Mouse (Mus musculus): ENCODE data around the gene Poln.

Gene Poln

GRCm38 (mm10) chr5:33983309-33984121, 185.7 kb downstream of the Poln start, which contains the start of gene Gm1673:
TSS of gene Gm1673 (plus strand) at chr5:33983433.
- DNase-seq (ENCODE audit: low read depth), result peak; percentile 37

- no peak for DNase-seq (ENCODE audit: low read depth)
These were observed 186.5 kb downstream of the Poln start for GRCm38 (mm10) chr5:33982731-33983259.

- no peak for DNase-seq (ENCODE audit: low read depth)
These were observed 193.0 kb downstream of the Poln start for GRCm38 (mm10) chr5:33976267-33976666.

- no peak for DNase-seq (ENCODE audit: low read depth)
These were observed 194.5 kb downstream of the Poln start for GRCm38 (mm10) chr5:33974736-33975135.

- DNase-seq (ENCODE audit: low read depth), result no peak
These were observed 209.9 kb downstream of the Poln start for GRCm38 (mm10) chr5:33959382-33959781.

Data from c-Kit-positive CD71-negative TER-119-negative erythroid progenitor cells, embryonic 14.5 days (primary cell).